Mouse (Mus musculus) layer of hippocampus, adult 6 months (tissue): ENCODE results near the gene AU015836. TPM values are rescaled to one million over a fixed set of nuclear protein-coding genes. Genes with fewer than 3 reads are reported as not detected.

Experiments
- long read RNA-seq, 2 experiments: library from polyadenylated mRNA; unstranded; transcript quantifications; one replicate each; pipeline ENCODE4 v2.0.0; 2019 to 2020
- polyA plus RNA-seq: library from polyadenylated mRNA; unstranded; fragments of <200 nt; fragmentation: Nextera tagmentation; gene quantifications from 2 replicates; pipeline ENCODE4 v1.2.3, GENCODE M21; 2021

AU015836 gene
- not detected in 2 replicates for polyA plus RNA-seq
- long read RNA-seq, experiment 1, result 0 reads
- long read RNA-seq, experiment 2, result 0 reads

GRCm38 (mm10) chrX:93968444-93968843, at the start of gene AU015836:
Gene AU015836, plus strand, starts transcription at chrX:93968659.

Other genes starting within 250 kb of the AU015836 start
- gene Pdk3, start 136.5 kb upstream of the AU015836 start, polyA plus RNA-seq, result 56.5 and 60.8 TPM in 2 replicates
- 22.9 and 24.1 TPM in 2 replicates for gene Zfx, start 155.0 kb downstream of the AU015836 start, polyA plus RNA-seq
- 60.3 and 66.9 TPM in 2 replicates for gene Eif2s3x, start 244.2 kb downstream of the AU015836 start, polyA plus RNA-seq